Mouse (Mus musculus) myocyte (in vitro differentiated cells): Measurements from ENCODE around the gene 3110070M22Rik. TPM values are rescaled to one million over a fixed set of nuclear protein-coding genes. Genes with fewer than 3 reads are reported as not detected.
A peak's percentile ranks its signal among the peaks of the same experiment; 100 is the strongest.

Experiments used
- H3K27me3 ChIP-seq: one replicate; pipeline ENCODE4 v1.6.1; 2011; ENCODE audit not compliant: control insufficient read depth, insufficient read depth, insufficient read length
- H3K36me3 ChIP-seq: one replicate; pipeline ENCODE4 v1.6.1; 2011; ENCODE audit not compliant: control insufficient read depth, insufficient read depth
- H3K4me2 ChIP-seq: one replicate; pipeline ENCODE4 v1.6.1; 2011; ENCODE audit warnings: low read depth, control low read depth
- H3K4me3 ChIP-seq: one replicate; pipeline ENCODE4 v1.5.1; 2011; ENCODE audit warnings: mild to moderate bottlenecking, control low read depth, moderate library complexity
- H3K79me2 ChIP-seq: one replicate; pipeline ENCODE4 v1.6.1; 2011; ENCODE audit not compliant: control insufficient read depth, insufficient read depth
- H3ac ChIP-seq: one replicate; pipeline ENCODE4 v1.6.1; 2011; ENCODE audit not compliant: control insufficient read depth, insufficient read length
- CEBPB ChIP-seq: IDR thresholded peaks from 2 replicates; pipeline ENCODE4 v1.6.1; 2011; ENCODE audit warnings: mild to moderate bottlenecking, moderate library complexity; ENCODE audit not compliant: poor library complexity, insufficient read depth, severe bottlenecking
- E2F4 ChIP-seq: IDR thresholded peaks from one replicate; pipeline ENCODE4 v1.6.1; 2011; ENCODE audit warnings: mild to moderate bottlenecking, control low read depth, moderate library complexity; ENCODE audit not compliant: insufficient read depth
- MAX ChIP-seq: IDR thresholded peaks from one replicate; pipeline ENCODE4 v1.6.1; 2011; ENCODE audit warnings: low read depth, mild to moderate bottlenecking, control low read depth
- MYOD1 ChIP-seq, 3 experiments: IDR thresholded peaks; one replicate each; pipeline ENCODE4 v1.6.1; 2011; ENCODE audit warnings: control low read depth in 2 of 3, low read depth in 2 of 3, mild to moderate bottlenecking in 2 of 3, moderate library complexity in 1 of 3; ENCODE audit not compliant: insufficient read length in 2 of 3, control insufficient read depth in 1 of 3
- MYOG ChIP-seq, 3 experiments: IDR thresholded peaks; one replicate each; pipeline ENCODE4 v1.6.1; 2011; ENCODE audit warnings: control low read depth in 2 of 3, low read depth in 2 of 3, mild to moderate bottlenecking in 2 of 3; ENCODE audit not compliant: insufficient read length in 2 of 3, control insufficient read depth in 1 of 3, insufficient read depth in 1 of 3
- POLR2A ChIP-seq: IDR thresholded peaks from one replicate; pipeline ENCODE4 v1.6.1; 2011; ENCODE audit warnings: low read depth, mild to moderate bottlenecking, control low read depth, moderate library complexity; ENCODE audit not compliant: insufficient read length
- POLR2AphosphoS2 ChIP-seq: IDR thresholded peaks from one replicate; pipeline ENCODE4 v1.6.1; 2011; ENCODE audit warnings: low read depth, control low read depth; ENCODE audit not compliant: insufficient read length
- REST ChIP-seq: IDR thresholded peaks from one replicate; pipeline ENCODE4 v1.6.1; 2011; ENCODE audit warnings: mild to moderate bottlenecking, control low read depth, moderate library complexity; ENCODE audit not compliant: insufficient read depth, insufficient read length
- SRF ChIP-seq: IDR thresholded peaks from one replicate; pipeline ENCODE4 v1.6.1; 2011; ENCODE audit warnings: low read depth; ENCODE audit not compliant: control insufficient read depth, insufficient read length
- TCF12 ChIP-seq: IDR thresholded peaks from one replicate; pipeline ENCODE4 v1.6.1; 2011; ENCODE audit warnings: mild to moderate bottlenecking, control low read depth; ENCODE audit not compliant: poor library complexity, insufficient read depth, severe bottlenecking
- TCF3 ChIP-seq: IDR thresholded peaks from one replicate; pipeline ENCODE4 v1.6.1; 2011; ENCODE audit warnings: low read depth, control low read depth; ENCODE audit not compliant: insufficient read length
- USF1 ChIP-seq: IDR thresholded peaks from one replicate; pipeline ENCODE4 v1.6.1; 2011; ENCODE audit warnings: low read depth, mild to moderate bottlenecking, control low read depth, moderate library complexity
- polyA plus RNA-seq: library from polyadenylated mRNA; unstranded; fragments of >200 nt; fragmentation: generic; extraction: Trizol; gene quantifications from one replicate; pipeline ENCODE4 v1.2.1, GENCODE M21; 2012; ENCODE audit warnings: missing spikeins

Gene 3110070M22Rik
- polyA plus RNA-seq, 1 experiment: 0.23 TPM

DNA sequence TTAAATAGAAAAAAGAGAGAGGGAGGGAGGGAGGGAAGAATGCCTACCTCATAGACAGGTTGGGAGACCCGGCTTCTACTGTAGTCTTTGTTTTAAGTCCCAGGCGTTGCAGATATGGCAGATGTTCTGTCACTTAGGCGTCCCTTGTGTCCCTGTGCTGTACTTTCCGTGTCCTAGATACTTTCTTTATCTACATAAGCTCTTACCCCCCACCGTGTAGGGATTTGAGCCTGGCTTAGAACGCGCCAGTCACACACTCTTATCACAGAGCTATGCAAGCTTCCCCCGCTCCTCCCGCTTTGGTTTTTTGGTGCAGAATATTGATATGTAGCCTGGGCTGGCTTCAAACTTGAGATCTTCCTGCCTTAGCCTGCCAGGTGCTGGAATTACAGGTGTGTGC lies 11.6 kb downstream of the 3110070M22Rik start:
- H3K27me3 ChIP-seq: no peaks in the 10 kb centered on the region
- H3K4me3 ChIP-seq: no peak overlapping the region
- no peak overlapping the region for H3ac ChIP-seq
- H3K36me3 ChIP-seq: peaks cover 22% of the 10 kb centered on the region
- TF ChIP-seq MYOD1 (IDR thresholded peaks at IDR 0.05; ENCODE audit: control insufficient read depth in 1 of 3, insufficient read length in 2 of 3, low read depth in 2 of 3) (no peak), USF1 (no peak), CEBPB (no peak), TCF3 (no peak), POLR2AphosphoS2 (no peak), MYOG (IDR thresholded peaks at IDR 0.05; ENCODE audit: control insufficient read depth in 1 of 3, insufficient read depth in 1 of 3, insufficient read length in 2 of 3, low read depth in 2 of 3) (no peak), POLR2A (no peak), E2F4 (no peak), REST (no peak), SRF (no peak), MAX (no peak), TCF12 (no peak)
- H3K79me2 ChIP-seq: no peaks in the 10 kb centered on the region
- no peak overlapping the region for H3K4me2 ChIP-seq

- Histone ChIP-seq H3K36me3 (peaks cover 11% of the 10 kb centered on the region), H3ac (no peak within 1 kb of the TSS), H3K4me3 (peak within 1 kb of the TSS; percentile 47), H3K27me3 (no peaks in the 10 kb centered on the region), H3K79me2 (peaks cover 12% of the 10 kb centered on the region), H3K4me2 (peak within 1 kb of the TSS; percentile 79)
- peak; percentile 86 for TF ChIP-seq E2F4
- no peak for TF ChIP-seq SRF
- peak; percentile 69 for TF ChIP-seq POLR2AphosphoS2
- TF ChIP-seq TCF3: no peak
- peak; percentile 62 for TF ChIP-seq POLR2A
- TF ChIP-seq REST: no peak
These were observed 25.3 kb downstream of the 3110070M22Rik start, which contains the start of gene 4833420G17Rik for GRCm38 (mm10) chr13:119462596-119463560. TSS of gene 4833420G17Rik (plus strand) at chr13:119462768.

GRCm38 (mm10) chr13:119461900-119462595 lies 26.1 kb downstream of the 3110070M22Rik start:
- Histone ChIP-seq H3K4me3 (peak overlapping the region; percentile 47), H3K4me2 (peak overlapping the region; percentile 79), H3K36me3 (peaks cover 11% of the 10 kb centered on the region), H3ac (no peak overlapping the region), H3K79me2 (peaks cover 12% of the 10 kb centered on the region), H3K27me3 (no peaks in the 10 kb centered on the region)
- TF ChIP-seq MYOD1 (IDR thresholded peaks at IDR 0.05; ENCODE audit: control insufficient read depth in 1 of 3, insufficient read length in 2 of 3, low read depth in 2 of 3) (no peak), POLR2A (no peak), USF1 (no peak), REST (no peak), TCF12 (no peak), E2F4 (no peak), CEBPB (no peak), MAX (no peak), SRF (no peak), TCF3 (no peak), POLR2AphosphoS2 (no peak), MYOG (IDR thresholded peaks at IDR 0.05; ENCODE audit: control insufficient read depth in 1 of 3, insufficient read depth in 1 of 3, insufficient read length in 2 of 3, low read depth in 2 of 3) (no peak)

- H3ac ChIP-seq: no peak overlapping the region
- peaks cover 37% of the 10 kb centered on the region for H3K36me3 ChIP-seq
- no peak overlapping the region for H3K4me2 ChIP-seq
- TF ChIP-seq CEBPB (no peak), TCF12 (no peak), POLR2A (no peak), TCF3 (no peak), MYOG (IDR thresholded peaks at IDR 0.05; ENCODE audit: control insufficient read depth in 1 of 3, insufficient read depth in 1 of 3, insufficient read length in 2 of 3, low read depth in 2 of 3) (no peak)
- no peaks in the 10 kb centered on the region for H3K79me2 ChIP-seq
- H3K4me3 ChIP-seq: no peak overlapping the region
- H3K27me3 ChIP-seq: no peaks in the 10 kb centered on the region
These were observed 31.8 kb downstream of the 3110070M22Rik start for GRCm38 (mm10) chr13:119456342-119456741.
